Mouse (Mus musculus) small intestine, adult 2 months (tissue): Measurements from ENCODE around the gene Cbx1.

ENCODE experiments used
- CTCF ChIP-seq: fragments of 200-500 bp; IDR thresholded peaks from 2 replicates; pipeline ENCODE4 v1.5.1; 2012; ENCODE audit warnings: low read depth, mild to moderate bottlenecking, control low read depth, inconsistent platforms, low read length, moderate library complexity, mixed read lengths; ENCODE audit not compliant: insufficient replicate concordance, insufficient read length; ENCODE audit errors: extremely low read depth
- POLR2A ChIP-seq: fragments of 200-500 bp; IDR thresholded peaks from 2 replicates; pipeline ENCODE4 v1.6.1; 2012; ENCODE audit warnings: low read depth, mild to moderate bottlenecking, control low read depth, inconsistent platforms, low read length, moderate library complexity

GRCm38 (mm10) chr11:96813455-96813854, 24.5 kb downstream of the Cbx1 start:
- TF ChIP-seq CTCF: no peak
- no peak for TF ChIP-seq POLR2A
